Mouse (Mus musculus) kidney, embryonic 14.5 days (tissue): ENCODE measurements around the gene Scube1. TPM values are rescaled to one million over a fixed set of nuclear protein-coding genes. Genes with fewer than 3 reads are reported as not detected.
A peak's percentile ranks its signal among the peaks of the same experiment; 100 is the strongest.

ENCODE experiments used
- ATAC-seq: fragments of 200-750 bp; cut with Nextera tagmentation; 2 replicates; pipeline ENCODE4 v1.8.0; 2017; ENCODE audit warnings: moderate number of reproducible peaks, mild to moderate bottlenecking, moderate TSS enrichment, moderate library complexity; ENCODE audit not compliant: low FRiP score, low TSS enrichment
- H3K27ac ChIP-seq: fragments of 300-500 bp; sonication (generic); 2 replicates; pipeline ENCODE4 v1.5.1; 2014; ENCODE audit warnings: low read depth, mild to moderate bottlenecking, low read length, moderate library complexity, mixed read lengths
- H3K27me3 ChIP-seq: fragments of 300-500 bp; sonication (generic); 2 replicates; pipeline ENCODE4 v1.6.1; 2014; ENCODE audit warnings: mild to moderate bottlenecking, low read length; ENCODE audit not compliant: control insufficient read depth, insufficient read depth
- H3K36me3 ChIP-seq: fragments of 300-500 bp; sonication (generic); 2 replicates; pipeline ENCODE4 v1.6.1; 2014; ENCODE audit warnings: low read length, mixed read lengths; ENCODE audit not compliant: control insufficient read depth, insufficient read depth
- H3K4me1 ChIP-seq: fragments of 300-500 bp; sonication (generic); 2 replicates; pipeline ENCODE4 v1.6.1; 2014; ENCODE audit warnings: low read length, mixed read lengths; ENCODE audit not compliant: control insufficient read depth, insufficient read depth
- H3K4me2 ChIP-seq: fragments of 300-500 bp; sonication (generic); replicated peaks from 2 replicates; pipeline ENCODE4 v1.6.1; 2014; ENCODE audit warnings: low read depth, mild to moderate bottlenecking, low read length
- H3K4me3 ChIP-seq: fragments of 300-500 bp; sonication (generic); 2 replicates; pipeline ENCODE4 v1.5.1; 2014; ENCODE audit warnings: mild to moderate bottlenecking, low read length
- H3K9ac ChIP-seq: fragments of 300-500 bp; sonication (generic); 2 replicates; pipeline ENCODE4 v1.6.1; 2014; ENCODE audit warnings: low read depth, mild to moderate bottlenecking, low read length, moderate library complexity
- H3K9me3 ChIP-seq: fragments of 300-500 bp; sonication (generic); 2 replicates; pipeline ENCODE4 v1.6.1; 2016; ENCODE audit warnings: low read length; ENCODE audit not compliant: control insufficient read depth
- WGBS: fragments of 180-500 bp; shearing (Covaris S2); extraction: QIAGEN DNeasy Blood & Tissue Kit; methylation state at CpG from one replicate; pipeline ENCODE4 v1.1.7; 2014; 5-methylcytosine and 5-hydroxymethylcytosine counted together
- polyA plus RNA-seq: library from polyadenylated mRNA; unstranded; fragments of >200 nt; fragmentation: Nextera tagmentation; extraction: Ambion mirVana; gene quantifications from 2 replicates; pipeline ENCODE4 v1.2.1, GENCODE M21; 2014

Gene Scube1
- polyA plus RNA-seq, 1 experiment from 2014 or later = 7.4 TPM

DNA sequence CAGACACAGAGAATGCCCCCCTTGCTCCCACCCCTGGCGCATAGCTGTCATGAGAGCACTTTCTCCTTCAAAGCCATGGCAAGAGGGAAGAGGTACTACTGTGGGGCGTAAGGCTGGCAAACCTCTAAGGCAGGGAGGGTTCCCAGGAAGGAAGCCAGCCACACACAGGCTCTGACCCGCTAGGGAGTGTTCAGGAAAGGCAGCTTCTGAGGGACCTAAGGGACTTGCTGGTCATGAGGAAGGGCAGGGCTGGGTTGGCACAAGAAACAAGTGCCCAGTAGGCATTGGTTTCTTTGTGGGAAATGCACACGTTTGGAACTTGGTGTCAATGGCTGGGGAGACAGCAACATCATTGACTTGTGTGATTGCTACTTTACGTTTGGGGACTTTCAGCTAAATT is 158.8 kb downstream of the Scube1 start:
- WGBS = 74% methylated on average over 5 of the region's 5 CpGs
- H3K4me1 ChIP-seq = no peaks in the 10 kb centered on the region
- no peaks in the 10 kb centered on the region for H3K27me3 ChIP-seq
- H3K27ac ChIP-seq = no peak overlapping the region
- no peaks in the 10 kb centered on the region for H3K36me3 ChIP-seq
- H3K4me3 ChIP-seq = no peak overlapping the region
- no peak for ATAC-seq
- no peaks in the 10 kb centered on the region for H3K9me3 ChIP-seq
- no peak overlapping the region for H3K9ac ChIP-seq
- H3K4me2 ChIP-seq = no peak overlapping the region

DNA sequence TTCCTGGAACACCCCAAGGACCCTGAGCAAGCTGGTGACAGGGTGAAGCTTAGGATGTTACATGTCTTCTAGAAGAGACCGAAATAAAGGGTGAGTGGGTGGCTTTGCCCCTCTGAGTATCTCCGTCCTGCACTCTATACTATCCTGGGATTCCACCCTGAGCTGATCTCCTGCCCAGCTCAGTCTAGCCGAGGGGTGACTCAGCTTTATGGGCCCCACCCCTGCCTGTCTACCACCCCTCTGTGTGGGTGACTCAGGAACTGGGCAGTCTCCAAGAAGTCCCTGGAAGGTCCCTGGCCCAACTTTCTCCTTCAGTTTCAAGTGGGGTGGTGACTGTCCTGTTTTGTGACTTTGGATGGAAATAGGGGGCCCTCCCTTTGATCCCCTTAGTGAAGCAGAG is 159.4 kb downstream of the Scube1 start:
- Histone ChIP-seq H3K9ac (no peak overlapping the region), H3K27me3 (no peaks in the 10 kb centered on the region), H3K36me3 (no peaks in the 10 kb centered on the region), H3K27ac (no peak overlapping the region), H3K4me2 (no peak overlapping the region), H3K9me3 (no peaks in the 10 kb centered on the region), H3K4me3 (no peak overlapping the region), H3K4me1 (no peaks in the 10 kb centered on the region)
- no peak for ATAC-seq
- 82% methylated on average over 3 of the region's 3 CpGs for WGBS

DNA sequence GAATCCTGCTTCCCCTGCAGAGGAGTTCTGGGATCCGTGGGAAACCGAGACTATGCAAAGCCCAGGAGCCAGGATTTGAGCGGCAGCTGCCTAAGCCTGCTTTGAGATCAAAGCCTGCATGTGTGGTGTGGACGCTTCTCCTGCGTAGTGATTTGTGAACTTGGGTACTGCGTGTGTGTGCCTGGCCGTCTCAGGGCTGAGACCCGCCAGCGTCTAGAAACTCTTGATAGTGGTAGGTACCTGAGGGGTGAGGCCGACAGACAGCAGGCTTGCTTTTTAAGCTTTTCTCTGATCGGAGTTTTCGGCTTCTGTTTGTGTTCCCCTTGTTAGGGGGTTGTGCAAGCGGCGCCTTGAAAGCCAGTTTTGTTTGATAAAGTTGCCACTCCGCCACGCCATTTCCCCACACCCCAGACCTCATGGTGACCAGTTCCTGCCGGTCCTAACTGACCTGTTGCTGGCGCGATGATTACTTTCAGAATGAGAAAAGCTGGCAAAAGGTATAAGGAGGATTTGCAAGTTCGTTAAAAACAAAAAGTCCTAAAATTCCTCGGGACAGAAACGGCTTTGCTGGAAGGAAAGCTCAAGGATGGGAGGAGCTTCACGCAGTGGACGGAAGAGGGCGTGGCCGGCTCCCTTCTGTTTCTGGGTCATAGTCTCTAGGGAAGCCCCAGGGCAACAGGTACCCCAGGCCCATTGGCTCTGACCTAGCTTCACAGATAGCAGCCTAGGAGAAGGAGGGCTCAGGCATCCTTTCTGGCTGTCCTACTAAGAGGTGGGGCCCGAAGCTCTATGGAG is 160.8 kb downstream of the Scube1 start:
- peak overlapping the region; percentile 70 for H3K4me2 ChIP-seq
- peak overlapping the region; percentile 49 for H3K4me3 ChIP-seq
- H3K9me3 ChIP-seq = no peaks in the 10 kb centered on the region
- H3K4me1 ChIP-seq = no peaks in the 10 kb centered on the region
- WGBS = 3% methylated on average over 27 of the region's 27 CpGs
- peak overlapping the region; percentile 7; the same call in 1 of the 2 replicates for H3K27ac ChIP-seq
- H3K36me3 ChIP-seq = no peaks in the 10 kb centered on the region
- ATAC-seq = peak; percentile 40
- H3K27me3 ChIP-seq = no peaks in the 10 kb centered on the region
- peak overlapping the region; percentile 53 for H3K9ac ChIP-seq

DNA sequence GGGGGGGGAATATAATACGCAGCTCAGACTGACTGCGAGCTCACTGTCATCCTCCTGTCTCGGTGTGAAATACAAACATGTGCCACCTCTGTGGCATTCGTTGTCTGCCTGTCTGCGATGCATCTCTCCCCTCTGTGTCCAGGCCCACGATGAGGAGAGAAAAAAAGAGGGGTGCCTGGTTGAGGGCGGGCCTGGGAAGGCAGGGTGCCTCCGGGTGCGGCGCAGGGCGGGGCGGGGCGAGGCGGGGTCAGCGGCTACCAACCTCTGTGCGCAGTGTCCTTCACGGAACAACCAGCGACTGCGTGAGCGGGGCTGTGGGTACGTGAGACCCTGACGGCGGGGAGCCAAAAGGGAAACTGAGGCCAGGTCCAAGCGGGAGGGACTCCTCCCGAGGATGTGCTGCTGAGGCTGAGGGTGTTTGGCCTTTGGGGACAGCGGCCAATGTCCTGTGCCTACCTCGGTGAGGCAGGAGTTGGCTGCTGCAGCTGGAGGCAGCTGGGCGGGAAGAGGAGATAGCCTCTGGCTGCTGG is 161.4 kb downstream of the Scube1 start, which contains the start of the genes Tspo and Mcat:
TSS of gene Tspo (plus strand) at position 266 of the 530 bp plus-strand sequence.
TSS of gene Mcat (minus strand) at position 461 of the 530 bp plus-strand sequence.
- Histone ChIP-seq H3K9ac (peak within 1 kb of the TSS; percentile 53), H3K4me2 (peak within 1 kb of the TSS; percentile 70), H3K4me1 (no peaks in the 10 kb centered on the region), H3K9me3 (no peaks in the 10 kb centered on the region), H3K36me3 (no peaks in the 10 kb centered on the region), H3K4me3 (peak within 1 kb of the TSS; percentile 49), H3K27ac (peak within 1 kb of the TSS; percentile 7; the same call in 1 of the 2 replicates), H3K27me3 (no peaks in the 10 kb centered on the region)
- 1% methylated on average over 26 of the region's 28 CpGs for WGBS
- ATAC-seq = peak; percentile 54

DNA sequence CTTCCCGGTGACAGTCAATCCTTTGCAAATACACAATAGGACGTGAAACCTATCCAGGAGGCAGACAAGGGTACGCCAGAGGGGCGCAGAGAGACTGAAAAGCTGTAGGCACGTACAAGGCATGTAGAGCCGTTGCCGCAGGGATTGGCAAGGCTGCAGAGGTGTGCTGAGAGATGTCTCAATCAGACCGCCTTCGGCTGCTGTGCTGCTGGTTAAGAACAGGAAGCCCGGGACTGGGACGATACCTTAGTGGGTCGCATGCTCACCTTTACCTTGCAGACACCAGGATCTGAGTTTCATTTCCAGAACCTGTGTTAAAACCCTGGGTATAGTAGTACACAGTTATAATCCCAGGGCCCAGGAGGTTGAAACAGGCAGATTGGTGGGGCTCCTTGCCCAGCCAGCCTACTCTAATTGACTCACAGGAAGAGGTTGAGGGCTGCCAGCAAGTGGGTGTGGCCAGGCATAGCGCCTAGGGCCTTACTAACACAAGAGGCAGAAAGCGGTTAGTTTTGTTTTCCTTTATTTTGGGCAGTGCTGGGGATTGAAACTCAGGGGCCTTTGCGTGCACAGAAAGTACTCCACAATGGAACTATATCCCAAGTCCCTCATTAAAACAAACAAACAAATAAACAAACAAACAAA is 162.1 kb downstream of the Scube1 start:
- WGBS = 35% methylated on average over 15 of the region's 15 CpGs
- no peak overlapping the region; the same call in 1 of the 2 replicates for H3K27ac ChIP-seq
- H3K4me1 ChIP-seq = no peaks in the 10 kb centered on the region
- H3K9me3 ChIP-seq = no peaks in the 10 kb centered on the region
- peak overlapping the region; percentile 49; the same call in 1 of the 2 replicates for H3K4me3 ChIP-seq
- ATAC-seq = 0 out of 2 replicates have a peak, but pooled peaks have one; percentile 48
- no peaks in the 10 kb centered on the region for H3K36me3 ChIP-seq
- peak overlapping the region; percentile 70 for H3K4me2 ChIP-seq
- no peaks in the 10 kb centered on the region for H3K27me3 ChIP-seq
- H3K9ac ChIP-seq = peak overlapping the region; percentile 53; the same call in 1 of the 2 replicates

DNA sequence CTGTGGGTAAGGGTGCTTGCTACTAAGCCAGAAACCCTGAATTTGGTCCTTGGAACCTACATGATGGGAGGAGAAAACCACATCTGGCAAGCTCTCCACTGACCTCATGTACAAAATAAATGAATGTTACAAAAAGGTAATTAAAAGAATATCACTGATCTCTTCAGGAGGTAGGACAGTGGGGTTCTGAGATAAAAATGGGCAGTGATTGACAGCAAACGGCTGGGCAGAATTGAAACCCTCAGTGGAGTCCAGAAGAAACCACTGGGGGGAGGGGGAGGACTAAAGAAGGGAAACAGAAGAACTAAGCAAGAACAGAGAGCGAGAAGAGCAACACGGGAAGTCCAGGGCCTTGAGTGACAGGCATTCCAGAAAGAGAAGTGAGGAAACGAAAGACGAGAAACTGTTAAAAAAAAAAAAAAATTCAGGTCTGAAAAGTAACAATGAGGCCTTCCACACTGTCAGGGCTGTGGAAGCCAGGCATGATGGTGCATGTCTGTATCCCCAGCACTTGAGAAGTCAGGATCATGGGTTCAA is 163.8 kb downstream of the Scube1 start:
- Histone ChIP-seq H3K36me3 (no peaks in the 10 kb centered on the region), H3K9ac (no peak overlapping the region), H3K4me1 (no peaks in the 10 kb centered on the region), H3K4me2 (no peak overlapping the region), H3K27ac (no peak overlapping the region), H3K4me3 (no peak overlapping the region), H3K9me3 (no peaks in the 10 kb centered on the region), H3K27me3 (no peaks in the 10 kb centered on the region)
- ATAC-seq = no peak
- WGBS = 62% methylated on average over 5 of the region's 5 CpGs

DNA sequence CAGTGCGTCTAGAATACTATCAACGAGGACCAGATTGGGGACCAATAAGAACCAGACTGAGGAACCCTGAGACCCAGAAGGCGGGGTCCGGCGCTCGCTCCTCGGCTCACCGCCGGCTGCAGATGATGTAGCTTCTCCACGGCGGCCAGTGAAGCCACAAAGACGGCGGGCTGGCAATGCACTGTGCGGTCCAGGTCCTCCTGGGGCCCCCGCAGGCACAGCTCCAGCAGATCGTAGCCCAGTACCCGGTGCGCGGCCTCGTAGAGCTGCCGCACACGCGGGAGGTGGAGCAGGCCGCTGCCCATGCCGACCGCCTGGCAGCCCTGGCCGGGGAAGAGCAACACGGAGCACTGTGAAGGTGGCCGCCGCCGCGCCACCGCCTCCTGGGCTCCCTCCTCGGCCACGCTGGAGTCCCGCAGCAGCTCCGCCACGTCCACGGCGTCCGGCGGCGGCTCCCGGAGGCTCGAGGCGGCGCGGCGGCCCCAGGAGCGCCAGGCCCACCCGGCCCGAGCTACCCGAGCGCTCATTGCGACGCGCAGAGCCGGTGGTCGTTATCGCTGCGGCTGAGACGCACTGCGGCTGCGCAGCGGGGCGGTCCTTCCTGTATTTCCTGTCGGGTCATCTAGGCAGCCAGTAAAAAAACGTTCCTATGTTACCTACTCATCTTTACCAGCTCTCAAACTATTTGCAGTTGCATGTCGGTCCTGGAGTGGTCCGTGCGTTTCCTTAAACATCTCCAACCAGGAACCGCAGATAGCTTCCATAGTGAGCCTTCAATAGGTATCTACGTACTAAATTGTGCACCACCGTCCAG is 169.5 kb downstream of the Scube1 start:
- H3K27me3 ChIP-seq = no peaks in the 10 kb centered on the region
- peak; percentile 88 for ATAC-seq
- H3K9ac ChIP-seq = peak overlapping the region; percentile 97
- WGBS = under 1% methylated on average over 74 of the region's 74 CpGs
- H3K4me3 ChIP-seq = peak overlapping the region; percentile 88
- peaks cover 17% of the 10 kb centered on the region; the same call in 1 of the 2 replicates for H3K36me3 ChIP-seq
- H3K27ac ChIP-seq = peak overlapping the region; percentile 84
- H3K4me2 ChIP-seq = peak overlapping the region; percentile 87
- H3K9me3 ChIP-seq = 0 out of 2 replicates have a peak, but pooled peaks cover 4% of the 10 kb centered on the region
- no peaks in the 10 kb centered on the region for H3K4me1 ChIP-seq
